Mouse (Mus musculus): ENCODE measurements around the gene Znrf2.
"Not testable (repeated sequence)": the region's sequence is repeated elsewhere in the genome, so short reads cannot be mapped to it uniquely, and the experiment has no call there.

Znrf2 gene

DNA sequence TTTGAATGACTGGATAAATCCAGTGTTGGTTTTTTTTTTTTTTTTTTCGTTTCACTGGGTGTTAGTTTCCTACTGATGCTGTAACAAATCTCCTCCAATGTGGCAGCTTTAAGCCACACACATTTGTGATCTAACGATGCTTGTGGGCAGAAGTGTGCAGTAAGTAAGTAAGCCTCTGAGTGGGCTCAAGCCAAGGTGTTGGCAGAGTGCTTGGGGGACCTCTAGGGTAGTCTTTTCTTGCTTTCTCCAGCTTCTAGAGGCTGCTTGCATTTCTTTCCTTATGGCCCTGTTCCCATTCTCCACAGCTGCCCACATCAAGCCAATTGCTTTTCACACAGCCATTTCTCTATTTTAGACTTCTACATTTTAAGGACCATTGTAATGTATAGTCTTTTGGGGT is 16.7 kb downstream of the Znrf2 start:
- in situ Hi-C loops (cut with MboI; ENCODE audit: low pct_unique_long_range_greater_than_20kb in 1 of 2, low sequenced_read_pairs in 2 of 2, unreplicated experiment in 1 of 2): no loop called here

DNA sequence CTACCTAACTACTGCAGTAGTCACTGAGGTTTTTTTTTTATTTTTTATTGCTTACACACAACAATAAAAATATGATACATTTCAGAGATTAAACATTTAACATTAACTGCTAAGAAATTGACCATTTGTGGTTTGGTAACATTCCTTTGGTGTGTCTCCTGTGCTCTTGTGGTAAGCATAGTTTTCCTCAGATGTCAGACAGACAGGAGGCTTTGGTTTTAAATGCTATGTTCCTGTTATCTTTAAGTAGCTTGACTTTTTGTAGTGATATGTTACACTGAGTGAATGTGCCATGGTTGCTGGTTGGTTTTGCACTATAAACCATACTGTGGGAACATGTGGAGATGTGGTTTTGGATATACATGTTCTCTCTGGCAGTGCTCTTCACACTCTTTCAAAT is 19.9 kb downstream of the Znrf2 start:
- in situ Hi-C loops (cut with MboI; ENCODE audit: low pct_unique_long_range_greater_than_20kb in 1 of 2, low sequenced_read_pairs in 2 of 2, unreplicated experiment in 1 of 2): no loop called here

DNA sequence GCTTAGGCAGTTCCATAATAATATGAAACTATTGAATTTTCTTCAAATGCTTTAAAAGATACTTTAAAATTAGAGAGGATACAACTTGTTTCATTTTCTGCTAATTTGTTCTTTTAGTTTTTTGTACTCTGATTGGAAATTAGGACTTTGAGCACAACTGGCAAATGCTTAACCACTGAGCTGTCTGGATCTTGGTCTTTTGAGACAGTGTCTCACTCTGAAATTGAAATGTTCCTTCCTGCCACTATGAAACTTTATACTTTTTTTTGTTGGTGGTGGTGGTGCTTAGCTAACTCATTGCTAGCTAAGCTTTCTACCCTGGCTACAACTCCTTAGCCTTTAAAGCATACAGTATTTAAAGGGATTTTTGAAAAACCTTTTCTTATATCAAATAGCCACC is 24.7 kb downstream of the Znrf2 start:
- in situ Hi-C loops (cut with MboI; ENCODE audit: low pct_unique_long_range_greater_than_20kb in 1 of 2, low sequenced_read_pairs in 2 of 2, unreplicated experiment in 1 of 2): no loop called here

DNA sequence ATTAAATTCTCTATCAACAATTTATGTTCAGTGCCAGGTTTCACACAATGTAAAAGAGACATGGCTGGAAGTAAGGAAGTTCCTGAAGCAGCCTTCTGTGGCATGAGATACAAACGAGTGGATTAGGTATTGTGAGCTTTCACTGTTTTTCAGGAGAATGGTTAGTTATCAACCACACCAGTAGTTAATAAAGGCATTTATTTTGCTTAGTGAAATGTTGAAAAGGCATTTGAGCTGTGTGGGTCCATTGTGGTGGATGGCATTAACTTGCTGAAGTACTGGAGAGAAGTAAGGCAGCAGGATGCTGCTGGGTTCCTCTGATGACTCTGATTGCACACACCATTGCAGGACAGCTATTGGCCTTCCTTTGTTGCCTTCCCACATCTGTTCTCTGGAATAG is 25.3 kb downstream of the Znrf2 start:
- in situ Hi-C loops (cut with MboI; ENCODE audit: low pct_unique_long_range_greater_than_20kb in 1 of 2, low sequenced_read_pairs in 2 of 2, unreplicated experiment in 1 of 2): no loop called here

DNA sequence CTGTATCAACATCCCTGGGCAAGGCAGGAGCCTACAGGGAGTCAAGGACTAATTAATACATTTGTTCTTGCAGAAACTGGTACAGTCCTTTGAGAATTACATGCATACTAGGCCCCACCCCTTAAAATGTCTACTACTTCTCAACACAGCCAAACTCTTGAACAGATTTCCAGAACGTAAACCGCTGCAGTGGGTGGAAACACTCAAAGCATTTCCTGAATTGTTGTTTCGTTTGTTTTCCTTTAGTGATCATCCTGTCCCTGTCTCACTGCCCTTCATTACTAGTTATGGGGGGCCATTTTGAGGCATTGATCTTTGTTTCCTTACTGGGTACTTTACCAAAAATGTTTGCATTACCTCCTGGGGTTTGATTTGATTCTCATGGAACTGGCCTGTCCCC is 31.8 kb downstream of the Znrf2 start:
- in situ Hi-C loops (cut with MboI; ENCODE audit: low pct_unique_long_range_greater_than_20kb in 1 of 2, low sequenced_read_pairs in 2 of 2, unreplicated experiment in 1 of 2): no loop called here

DNA sequence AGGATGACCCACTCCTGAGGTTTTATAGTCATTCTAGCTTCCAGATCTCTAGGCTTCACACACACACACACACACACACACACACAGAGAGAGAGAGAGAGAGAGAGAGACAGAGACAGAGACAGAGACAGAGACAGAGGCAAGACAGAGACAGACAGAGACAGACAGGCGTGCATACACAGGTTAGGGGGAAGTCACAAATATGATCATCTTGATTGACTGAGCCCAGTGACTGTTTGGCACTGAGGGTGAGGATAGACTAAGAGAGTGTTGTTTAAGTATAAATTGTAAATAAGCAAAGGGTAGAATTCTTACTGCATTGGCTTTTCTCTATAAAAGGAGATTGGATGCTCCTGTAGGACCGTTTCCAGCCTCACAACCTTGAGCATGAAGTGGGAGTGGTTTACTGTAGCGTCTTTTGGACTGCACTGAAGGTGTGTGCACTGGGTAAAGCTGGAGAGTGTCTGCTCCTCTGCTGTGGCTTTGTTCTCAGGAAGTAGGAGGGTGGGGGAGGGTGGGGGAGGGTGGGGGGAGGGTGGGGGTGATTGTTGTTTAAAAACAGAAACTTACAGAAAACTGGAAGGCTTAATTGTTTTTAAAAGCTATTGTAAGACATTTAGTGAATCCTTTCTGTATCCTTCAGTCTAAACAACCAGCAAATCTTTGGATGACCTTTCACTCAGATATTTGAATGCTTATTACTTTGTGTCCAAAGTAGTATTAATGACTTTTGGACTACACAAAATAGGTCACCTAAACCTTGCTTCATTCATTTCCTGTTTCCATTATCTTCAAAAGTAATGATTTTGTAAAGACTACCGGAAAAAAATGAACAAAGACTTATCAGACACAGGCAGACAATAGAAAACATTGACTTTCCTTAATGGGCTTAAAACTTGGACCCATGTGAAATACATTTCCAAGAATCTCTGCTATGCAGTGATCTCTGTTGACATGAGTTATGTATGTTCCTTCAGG is 32.8 kb downstream of the Znrf2 start:
- in situ Hi-C loops (cut with MboI; ENCODE audit: low pct_unique_long_range_greater_than_20kb in 1 of 2, low sequenced_read_pairs in 2 of 2, unreplicated experiment in 1 of 2): no loop called here

DNA sequence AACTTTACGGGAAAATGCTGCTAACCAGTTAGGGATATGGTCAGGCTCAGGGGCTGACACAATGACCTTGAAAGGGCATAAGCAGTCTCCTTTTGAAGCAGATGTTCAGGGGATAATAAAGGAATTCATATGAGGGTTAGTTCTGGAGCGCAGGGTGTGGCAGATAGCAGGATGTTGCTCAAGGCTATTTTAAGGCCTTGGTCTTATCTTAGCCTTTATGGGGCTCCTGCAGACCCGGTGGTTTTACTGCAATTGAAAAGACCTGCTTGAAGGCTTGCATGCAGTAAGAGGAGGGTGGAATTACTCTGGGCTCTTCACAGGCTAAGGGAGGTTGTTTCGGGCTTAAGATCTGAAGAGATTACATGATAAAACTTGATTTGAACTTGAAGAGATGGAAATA is 35.1 kb downstream of the Znrf2 start:
- in situ Hi-C loops (cut with MboI; ENCODE audit: low pct_unique_long_range_greater_than_20kb in 1 of 2, low sequenced_read_pairs in 2 of 2, unreplicated experiment in 1 of 2): no loop called here

DNA sequence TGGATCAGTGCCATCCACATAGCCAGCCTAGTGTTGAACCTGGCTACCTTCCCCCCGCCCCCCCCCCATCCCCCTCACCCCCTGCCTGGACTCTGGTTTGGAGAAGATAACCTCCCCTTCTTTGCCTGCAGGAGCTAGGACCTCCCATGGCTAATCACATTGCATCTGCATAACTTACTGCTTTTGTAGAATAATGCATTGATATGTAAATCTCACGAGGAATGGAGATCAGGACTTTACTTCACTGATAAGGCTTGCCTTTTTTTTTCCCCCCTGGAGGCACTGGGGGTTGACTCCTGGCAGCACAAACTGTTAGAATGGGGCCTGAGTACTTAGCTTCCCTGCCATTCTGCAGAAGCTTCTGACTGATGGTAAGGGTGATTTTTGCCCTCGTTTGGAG is 36.0 kb downstream of the Znrf2 start:
- in situ Hi-C loops (cut with MboI; ENCODE audit: low pct_unique_long_range_greater_than_20kb in 1 of 2, low sequenced_read_pairs in 2 of 2, unreplicated experiment in 1 of 2): no loop called here

DNA sequence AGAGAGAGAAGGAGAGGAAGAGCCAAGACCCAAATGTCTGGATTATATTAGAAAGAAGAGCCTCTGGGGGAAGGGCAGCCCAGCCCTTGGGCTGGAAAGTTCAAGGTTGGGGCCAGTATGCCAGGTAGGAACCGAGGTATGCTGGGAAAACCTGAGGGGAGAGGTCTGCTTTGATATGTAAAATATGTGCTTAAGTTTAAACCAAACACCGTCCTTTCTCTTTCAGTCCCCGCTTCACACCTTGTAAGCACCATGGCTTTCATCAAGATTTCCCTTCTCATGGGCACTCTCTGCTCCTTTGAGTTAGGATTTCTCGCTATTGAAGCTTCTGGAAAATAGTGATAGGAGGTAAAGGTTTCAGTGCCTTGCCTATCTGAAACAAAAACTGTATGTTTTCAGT is 38.1 kb downstream of the Znrf2 start:
- in situ Hi-C loops (cut with MboI; ENCODE audit: low pct_unique_long_range_greater_than_20kb in 1 of 2, low sequenced_read_pairs in 2 of 2, unreplicated experiment in 1 of 2): no loop called here

DNA sequence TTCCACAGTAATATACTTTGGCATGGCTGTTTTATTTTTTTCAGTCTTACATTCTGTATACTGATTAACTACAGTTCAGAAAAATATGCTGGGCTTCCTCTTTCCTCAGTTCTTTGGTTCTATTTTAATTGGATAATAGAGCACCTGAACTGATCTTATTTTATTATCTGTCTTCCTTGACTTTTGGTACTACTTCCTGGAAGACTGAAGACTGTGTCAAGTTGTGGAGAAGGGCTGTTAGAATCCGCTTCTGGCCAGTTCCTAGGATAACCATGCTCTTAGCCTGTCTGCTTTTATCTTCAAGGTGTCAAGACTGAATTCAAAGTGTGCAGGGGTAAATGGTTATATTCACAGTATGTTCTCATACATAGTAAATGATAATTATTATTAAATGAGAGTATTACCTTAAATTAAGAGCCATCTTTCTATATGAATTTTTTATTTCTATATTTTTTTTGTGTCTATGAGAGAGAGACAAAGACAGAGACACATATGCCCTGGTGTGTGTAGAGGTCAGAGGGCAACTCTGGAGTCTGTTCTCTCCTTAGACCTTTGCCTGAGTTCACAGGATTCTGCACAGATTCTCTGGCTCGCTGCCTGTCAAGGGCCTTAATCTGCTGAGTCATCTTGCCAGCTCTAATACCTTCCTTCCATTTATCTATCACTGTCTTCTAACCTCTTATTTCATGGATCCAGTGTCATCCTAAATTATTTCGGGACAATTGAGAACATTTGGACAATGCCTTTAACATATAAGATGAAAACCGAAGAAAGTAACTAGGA is 39.3 kb downstream of the Znrf2 start:
- in situ Hi-C loops (cut with MboI; ENCODE audit: low pct_unique_long_range_greater_than_20kb in 1 of 2, low sequenced_read_pairs in 2 of 2, unreplicated experiment in 1 of 2): no loop called here

DNA sequence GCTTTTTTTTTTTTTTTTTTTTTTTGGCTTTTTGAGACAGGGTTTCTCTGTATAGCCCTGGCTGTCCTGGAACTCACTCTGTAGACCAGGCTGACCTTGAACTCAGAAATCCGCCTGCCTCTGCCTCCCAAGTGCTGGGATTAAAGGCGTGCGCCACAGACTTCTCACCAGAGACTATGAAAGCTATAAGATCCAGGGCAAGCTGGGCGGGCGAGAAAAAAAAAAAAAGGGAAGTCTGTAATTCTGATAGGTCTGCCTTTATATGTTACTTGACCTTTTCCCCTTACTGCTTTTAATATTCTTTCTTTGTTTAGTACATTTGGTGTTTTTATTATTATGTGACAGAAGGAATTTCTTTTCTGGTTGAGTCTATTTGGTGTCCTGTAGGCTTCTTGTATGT is 42.4 kb downstream of the Znrf2 start:
- in situ Hi-C loops (cut with MboI; ENCODE audit: low pct_unique_long_range_greater_than_20kb in 1 of 2, low sequenced_read_pairs in 2 of 2, unreplicated experiment in 1 of 2): not testable (repeated sequence)

DNA sequence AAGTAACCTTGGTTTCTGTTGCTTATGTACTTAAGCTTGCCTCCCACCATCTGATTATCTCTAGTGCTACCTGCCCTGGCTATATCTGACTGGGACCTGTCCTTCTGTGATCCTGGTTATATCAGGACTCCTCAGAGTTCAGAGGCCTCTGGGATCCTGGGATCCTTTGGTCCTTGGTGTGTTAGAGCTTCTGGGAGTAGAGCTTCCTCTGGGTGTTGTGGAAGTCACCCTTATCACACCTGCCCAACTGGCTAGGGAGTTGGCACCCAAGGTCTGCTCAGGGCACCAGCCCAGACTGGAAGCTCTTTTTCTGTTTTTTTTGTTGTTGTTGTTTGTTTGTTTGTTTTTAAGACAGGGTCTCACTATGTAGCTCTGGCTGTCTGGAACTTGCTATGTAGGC is 43.5 kb downstream of the Znrf2 start:
- in situ Hi-C loops (cut with MboI; ENCODE audit: low pct_unique_long_range_greater_than_20kb in 1 of 2, low sequenced_read_pairs in 2 of 2, unreplicated experiment in 1 of 2): no loop called here

DNA sequence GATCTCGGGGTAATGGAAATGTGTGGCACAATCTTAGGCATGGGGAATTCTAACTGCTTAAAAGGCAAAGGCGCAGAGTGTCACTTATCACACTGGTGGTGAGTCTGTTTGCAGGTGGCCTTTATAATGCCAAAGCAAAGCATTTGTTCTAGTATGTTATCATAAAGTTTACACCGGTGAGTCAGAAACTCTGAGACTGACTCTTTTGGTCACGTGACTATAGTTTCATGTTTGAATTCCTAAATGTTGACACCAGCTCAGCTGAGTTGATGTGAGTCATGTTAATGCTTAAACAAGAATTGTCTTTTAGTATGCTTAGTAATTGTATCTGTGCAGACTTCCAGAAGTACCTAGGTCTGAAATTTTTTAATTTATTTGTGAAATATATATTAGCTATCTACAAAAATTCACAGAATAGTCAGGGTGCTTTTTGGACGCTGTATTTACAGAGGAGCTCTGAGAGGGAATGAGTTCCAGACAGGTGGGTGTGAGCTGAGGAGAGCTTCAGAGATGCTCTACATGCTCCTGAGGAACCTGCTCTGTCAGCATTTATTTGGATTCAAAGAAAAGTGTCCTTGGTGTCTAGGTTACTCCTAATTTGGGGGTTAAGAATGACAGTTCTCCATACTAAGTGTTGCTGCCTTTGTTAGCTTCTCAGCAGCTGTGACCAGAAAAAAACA is 50.2 kb downstream of the Znrf2 start:
- in situ Hi-C loops (cut with MboI; ENCODE audit: low pct_unique_long_range_greater_than_20kb in 1 of 2, low sequenced_read_pairs in 2 of 2, unreplicated experiment in 1 of 2): no loop called here

DNA sequence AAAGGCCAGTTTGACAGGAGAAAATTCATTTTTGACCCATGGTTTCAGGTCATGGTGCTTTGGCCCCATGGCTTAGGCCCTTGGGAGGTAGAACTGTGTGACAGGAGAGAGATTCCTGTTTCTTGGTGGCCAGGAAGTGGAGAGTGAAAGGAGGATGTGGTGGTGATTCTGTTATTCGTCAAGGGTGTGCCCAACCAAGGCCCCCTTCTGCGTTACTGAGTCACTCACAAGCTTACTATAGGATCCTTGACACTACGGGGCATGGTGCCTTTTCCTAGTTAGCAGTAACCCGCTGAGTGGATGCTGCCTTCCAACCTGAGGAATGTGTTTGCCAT is 50.7 kb downstream of the Znrf2 start:
- in situ Hi-C loops (cut with MboI; ENCODE audit: low pct_unique_long_range_greater_than_20kb in 1 of 2, low sequenced_read_pairs in 2 of 2, unreplicated experiment in 1 of 2): no loop called here

DNA sequence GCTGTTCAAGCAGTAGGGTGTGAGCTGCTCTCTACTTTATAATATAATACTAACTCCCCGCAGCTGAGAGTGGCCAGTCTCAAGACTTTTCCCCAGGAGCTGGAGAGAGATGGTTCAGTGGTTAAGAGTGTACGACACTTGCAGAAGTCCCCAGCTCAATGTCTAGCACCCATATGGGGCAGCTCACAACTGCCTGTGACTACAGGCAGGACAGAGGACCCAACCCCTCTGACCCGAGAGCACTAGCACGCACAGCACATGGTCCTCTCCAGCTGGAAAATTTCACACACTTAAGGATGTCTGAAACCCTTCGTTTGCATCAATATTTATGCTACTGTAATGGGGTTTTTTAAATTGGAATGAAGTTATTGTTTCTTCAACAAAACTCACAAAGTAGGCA is 56.3 kb downstream of the Znrf2 start:
- in situ Hi-C loops (cut with MboI; ENCODE audit: low pct_unique_long_range_greater_than_20kb in 1 of 2, low sequenced_read_pairs in 2 of 2, unreplicated experiment in 1 of 2): no loop called here

DNA sequence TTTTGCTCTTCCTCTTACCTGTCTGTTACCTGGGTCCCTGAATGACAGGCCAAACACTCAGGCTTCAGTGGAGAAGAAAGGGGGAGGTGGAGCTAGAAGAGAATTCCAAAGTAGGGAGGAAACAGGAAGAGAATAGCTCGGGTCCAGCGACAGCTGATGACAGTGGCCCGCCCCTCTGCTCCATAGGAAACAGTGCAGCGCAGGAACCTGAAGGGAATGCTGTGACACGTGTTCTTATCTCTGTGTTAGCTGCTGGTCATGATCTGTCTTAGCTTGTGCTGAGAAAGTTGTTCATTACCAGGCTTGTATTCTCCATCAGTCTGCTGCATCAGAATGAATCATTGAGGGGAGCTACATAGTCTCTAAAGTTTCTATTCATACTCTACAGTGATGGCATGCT is 60.1 kb downstream of the Znrf2 start:
- in situ Hi-C loops (cut with MboI; ENCODE audit: low pct_unique_long_range_greater_than_20kb in 1 of 2, low sequenced_read_pairs in 2 of 2, unreplicated experiment in 1 of 2): no loop called here

DNA sequence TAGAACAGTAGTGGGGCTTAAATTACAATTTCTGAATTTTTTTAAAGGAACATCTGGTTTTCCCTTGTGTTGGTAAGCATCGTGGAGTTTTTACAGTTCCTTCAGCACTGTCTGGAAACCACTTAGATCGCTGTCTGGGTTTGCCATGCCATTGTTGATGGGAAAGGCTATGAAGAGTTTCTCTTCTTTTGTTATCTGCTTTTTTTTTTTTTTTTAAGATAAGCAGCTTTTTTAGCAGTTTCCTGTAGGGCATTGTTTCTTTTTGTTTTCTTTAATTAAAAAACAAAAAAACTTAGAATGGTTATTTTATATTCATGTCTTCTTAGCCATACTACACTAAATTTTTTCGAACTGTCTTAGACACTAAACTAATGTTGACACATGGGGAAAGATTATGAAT is 60.9 kb downstream of the Znrf2 start:
- in situ Hi-C loops (cut with MboI; ENCODE audit: low pct_unique_long_range_greater_than_20kb in 1 of 2, low sequenced_read_pairs in 2 of 2, unreplicated experiment in 1 of 2): no loop called here

DNA sequence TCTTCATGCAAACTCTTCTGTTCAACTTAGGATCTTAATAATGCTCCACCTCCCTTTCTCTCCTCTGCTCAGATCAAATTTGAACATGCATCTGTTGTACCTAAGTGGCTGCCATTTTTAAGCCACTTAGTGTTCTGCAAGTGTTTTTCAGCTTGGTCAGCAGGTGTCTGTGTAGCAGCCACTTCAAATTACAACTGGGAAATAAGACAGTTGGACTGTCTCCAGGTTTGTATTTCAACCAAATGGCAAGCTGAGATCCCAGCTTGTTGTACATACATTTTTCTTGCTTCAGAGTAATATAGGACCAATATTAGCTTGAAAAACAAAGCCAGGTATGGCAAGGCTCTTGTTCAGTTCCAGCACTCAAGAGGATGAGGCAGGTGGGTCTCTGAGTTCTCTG is 61.8 kb downstream of the Znrf2 start:
- in situ Hi-C loops (cut with MboI; ENCODE audit: low pct_unique_long_range_greater_than_20kb in 1 of 2, low sequenced_read_pairs in 2 of 2, unreplicated experiment in 1 of 2): no loop called here

DNA sequence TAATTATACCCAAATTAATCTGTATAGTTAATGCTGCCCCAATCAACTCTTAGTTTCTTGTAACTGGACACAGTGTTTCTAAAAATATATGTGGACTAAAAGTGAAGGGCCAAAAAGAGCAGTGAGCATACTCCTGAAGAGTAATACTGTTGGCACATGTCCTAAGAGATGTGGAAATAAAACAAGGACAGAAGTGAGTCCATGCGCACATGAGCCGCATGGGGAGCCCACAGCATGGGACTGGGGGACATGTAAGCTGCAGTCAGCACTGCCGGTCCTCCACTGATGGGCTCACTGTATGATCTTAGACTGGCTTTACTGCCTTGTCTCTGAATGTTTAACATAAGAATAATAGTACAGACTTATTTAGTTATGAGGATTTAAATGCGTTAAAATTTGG is 63.4 kb downstream of the Znrf2 start:
- in situ Hi-C loops (cut with MboI; ENCODE audit: low pct_unique_long_range_greater_than_20kb in 1 of 2, low sequenced_read_pairs in 2 of 2, unreplicated experiment in 1 of 2): no loop called here

Data from mouse embryonic stem cell (cell line).